Mouse (Mus musculus): ENCODE measurements around the gene Abat. TPM values are rescaled to one million over a fixed set of nuclear protein-coding genes. Genes with fewer than 3 reads are reported as not detected.
A peak's percentile ranks its signal among the peaks of the same experiment; 100 is the strongest.

Abat gene
- polyA plus RNA-seq, 1 experiment from 2014 or later: not detected

DNA sequence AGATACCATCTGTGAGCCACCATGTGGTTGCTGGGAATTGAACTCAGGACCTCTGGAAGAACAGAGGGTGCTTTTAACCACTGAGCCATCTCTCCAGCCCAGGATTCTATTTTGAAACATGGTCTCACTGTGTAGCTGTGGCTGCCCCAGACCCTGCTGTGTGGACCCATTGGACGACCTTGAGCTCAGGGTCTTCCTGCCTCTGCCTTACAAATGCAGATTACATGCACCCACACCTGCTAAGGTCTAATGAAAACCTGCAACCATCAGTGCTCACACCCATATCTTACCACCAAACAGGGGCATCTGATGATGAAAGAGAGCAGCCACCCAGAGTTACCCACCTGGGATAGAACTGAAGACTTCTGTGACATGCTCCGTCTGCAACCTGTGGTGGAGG is 143.0 kb downstream of the Abat start:
- Histone ChIP-seq H3K79me2 (ENCODE audit: inconsistent target) (no peaks in the 10 kb centered on the region), H3K4me3 (ENCODE audit: inconsistent target) (no peak overlapping the region), H3K36me3 (ENCODE audit: inconsistent target) (peaks cover 75% of the 10 kb centered on the region), H3K27ac (no peak overlapping the region)
- 92% methylated on average over 2 of the region's 2 CpGs for WGBS (ENCODE audit: missing documents)

DNA sequence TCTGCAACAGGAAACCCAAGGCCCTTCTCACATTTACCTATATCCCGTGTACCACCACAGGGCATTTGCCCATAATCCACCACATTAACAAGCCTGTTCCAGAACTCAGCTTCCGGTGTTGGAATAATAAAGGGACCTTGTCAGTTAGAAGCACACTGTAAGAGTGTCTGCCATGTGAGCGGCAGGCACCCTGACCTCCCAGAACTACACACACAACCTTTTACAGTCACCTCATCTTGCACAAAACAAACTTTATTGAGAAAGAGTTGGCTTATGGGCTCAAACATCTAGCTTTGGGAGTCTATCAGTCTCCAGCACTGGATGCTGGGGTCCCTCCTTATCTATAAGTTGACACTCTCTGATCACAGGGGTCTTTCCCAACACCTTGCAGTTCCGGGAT is 145.1 kb downstream of the Abat start:
- 93% methylated on average over 4 of the region's 4 CpGs for whole genome bisulfite sequencing (ENCODE audit: missing documents)
- H3K79me2 ChIP-seq (ENCODE audit: inconsistent target): peaks cover 2% of the 10 kb centered on the region; the same call in 1 of the 2 replicates
- H3K27ac ChIP-seq: no peak overlapping the region
- peaks cover 68% of the 10 kb centered on the region for H3K36me3 ChIP-seq (ENCODE audit: inconsistent target)
- H3K4me3 ChIP-seq (ENCODE audit: inconsistent target): no peak overlapping the region

DNA sequence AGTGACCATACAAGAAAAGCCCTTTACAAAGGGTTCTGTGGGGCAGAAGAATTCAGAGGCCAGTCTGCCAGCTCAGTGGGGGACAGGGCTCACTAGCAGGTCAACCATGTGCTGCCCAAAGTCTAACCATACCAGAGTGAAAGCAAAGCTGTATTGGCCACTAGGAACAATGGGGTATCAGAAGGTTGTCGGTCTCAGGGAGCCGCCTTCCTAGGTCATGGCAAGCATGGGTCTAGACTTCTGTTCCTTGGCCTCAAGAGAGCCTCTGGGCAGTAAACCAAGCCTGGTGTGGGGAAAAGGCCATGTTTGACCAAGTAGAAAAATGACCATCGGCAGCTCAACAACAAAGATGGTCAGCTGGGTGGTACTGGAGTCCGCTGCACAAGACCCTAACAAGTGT is 145.5 kb downstream of the Abat start:
- H3K36me3 ChIP-seq (ENCODE audit: inconsistent target): peaks cover 64% of the 10 kb centered on the region
- peaks cover 6% of the 10 kb centered on the region; the same call in 1 of the 2 replicates for H3K79me2 ChIP-seq (ENCODE audit: inconsistent target)
- H3K4me3 ChIP-seq (ENCODE audit: inconsistent target): no peak overlapping the region
- H3K27ac ChIP-seq: no peak overlapping the region
- WGBS (ENCODE audit: missing documents): 96% methylated on average over 4 of the region's 4 CpGs

DNA sequence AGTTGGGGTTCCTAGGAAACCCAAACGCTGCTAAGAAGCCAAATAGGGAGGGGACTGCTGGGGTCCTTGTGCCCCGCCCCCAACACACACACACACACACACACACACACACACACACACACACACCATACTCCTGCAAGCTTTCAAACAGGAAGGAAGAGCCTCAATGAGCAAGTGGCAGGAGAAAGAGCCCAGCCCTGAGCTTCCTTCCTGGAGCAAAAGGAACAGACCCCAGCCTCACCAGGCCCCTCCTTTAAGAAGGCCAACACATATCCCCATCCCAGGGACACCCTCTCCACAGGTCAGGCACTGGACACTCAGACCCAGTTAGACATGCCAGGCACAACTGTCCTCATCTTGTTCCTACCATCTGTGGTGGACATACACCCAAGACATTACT is 149.8 kb downstream of the Abat start:
- Histone ChIP-seq H3K4me3 (ENCODE audit: inconsistent target) (no peak overlapping the region), H3K79me2 (ENCODE audit: inconsistent target) (peaks cover 48% of the 10 kb centered on the region), H3K36me3 (ENCODE audit: inconsistent target) (peaks cover 26% of the 10 kb centered on the region; the same call in 1 of the 2 replicates), H3K27ac (no peak overlapping the region)
- 56% methylated on average over 2 of the region's 2 CpGs for WGBS (ENCODE audit: missing documents)

DNA sequence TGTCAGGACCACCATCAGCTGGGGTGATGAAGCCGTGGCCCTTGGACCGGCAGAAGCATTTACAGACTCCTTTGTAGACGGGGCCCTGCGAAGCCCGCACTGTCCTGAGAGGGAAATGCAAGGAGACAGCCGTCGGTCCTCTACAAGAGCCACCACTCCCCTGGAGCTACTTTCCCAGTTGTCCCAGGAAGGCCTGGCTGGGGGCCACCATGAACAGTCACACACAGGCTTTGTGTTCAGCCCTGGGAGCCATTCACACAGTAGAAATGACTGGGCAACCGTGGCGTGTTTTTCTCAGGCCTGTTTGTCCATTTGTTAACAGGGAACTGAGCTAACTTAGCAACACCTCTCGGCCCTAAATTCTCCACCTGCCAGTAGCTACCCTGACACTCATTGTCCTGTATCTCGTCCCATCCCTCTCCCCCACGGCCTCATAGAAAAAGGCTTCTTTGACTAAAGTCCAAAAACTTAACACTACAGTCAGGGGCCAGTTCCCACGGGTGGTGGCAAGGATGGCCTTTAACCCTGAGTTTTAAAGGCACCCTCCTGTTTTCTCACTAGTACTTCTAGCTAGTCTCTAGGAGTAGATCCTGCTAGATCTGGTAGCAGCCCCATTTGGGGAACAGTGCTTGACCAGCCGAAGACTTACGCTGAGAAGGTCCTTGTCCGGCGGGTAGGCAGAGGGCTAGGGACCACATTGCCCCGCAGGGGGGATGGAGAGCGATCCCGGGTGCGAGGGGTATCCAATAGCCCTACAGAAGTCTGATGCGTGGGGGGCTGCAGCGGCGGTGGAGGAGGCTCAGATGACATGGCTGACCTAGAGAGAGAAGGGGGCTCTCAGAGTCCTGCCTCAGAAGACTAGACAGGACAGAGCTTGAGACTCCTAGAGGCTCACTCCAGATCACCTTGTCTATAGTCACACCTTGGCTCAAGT is 150.6 kb downstream of the Abat start:
- Histone ChIP-seq H3K4me3 (ENCODE audit: inconsistent target) (no peak overlapping the region), H3K79me2 (ENCODE audit: inconsistent target) (peaks cover 57% of the 10 kb centered on the region), H3K36me3 (ENCODE audit: inconsistent target) (peaks cover 25% of the 10 kb centered on the region; the same call in 1 of the 2 replicates), H3K27ac (no peak overlapping the region)
- WGBS (ENCODE audit: missing documents): 93% methylated on average over 20 of the region's 24 CpGs

DNA sequence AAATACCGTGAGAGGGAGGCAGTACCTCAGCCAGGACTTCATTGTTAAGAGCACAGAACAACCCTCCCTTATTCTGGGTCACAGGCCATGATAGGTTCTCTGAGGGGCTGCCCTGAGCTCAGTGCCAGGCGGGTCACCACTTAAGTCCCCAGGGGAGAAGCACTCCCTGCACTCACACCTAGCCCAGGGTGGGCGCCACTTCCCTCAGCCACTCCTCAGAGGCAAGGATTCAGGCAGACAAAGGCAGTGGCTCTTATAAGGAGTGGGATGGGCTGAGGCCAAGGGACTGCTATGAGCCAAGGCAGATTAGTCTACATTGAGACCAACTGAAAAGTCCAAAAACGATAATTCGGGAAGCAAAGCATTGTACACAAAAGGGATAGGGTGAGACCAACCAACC is 152.1 kb downstream of the Abat start:
- H3K36me3 ChIP-seq (ENCODE audit: inconsistent target): peaks cover 20% of the 10 kb centered on the region; the same call in 1 of the 2 replicates

DNA sequence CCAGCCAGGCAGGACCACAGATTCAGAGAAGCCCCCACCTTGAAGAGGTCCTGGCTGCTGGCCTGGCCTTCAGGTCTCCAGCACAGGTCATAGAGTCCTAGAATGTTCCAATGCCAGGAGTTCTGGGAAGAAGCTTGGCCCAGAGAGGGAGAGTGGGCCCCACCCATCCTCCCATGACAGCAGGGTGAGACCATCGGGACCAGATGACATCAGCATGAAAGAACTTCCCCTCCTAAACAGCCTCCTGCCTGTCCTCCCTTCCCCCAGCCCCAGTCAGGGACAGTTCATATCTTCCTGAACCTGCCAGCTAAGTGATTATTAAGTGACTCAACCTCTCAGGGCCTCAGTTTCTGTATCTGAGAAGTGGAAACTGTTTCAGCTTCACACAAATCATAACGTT is 153.2 kb downstream of the Abat start:
- H3K79me2 ChIP-seq (ENCODE audit: inconsistent target): peaks cover 81% of the 10 kb centered on the region
- no peak overlapping the region for H3K4me3 ChIP-seq (ENCODE audit: inconsistent target)
- peaks cover 12% of the 10 kb centered on the region; the same call in 1 of the 2 replicates for H3K36me3 ChIP-seq (ENCODE audit: inconsistent target)
- peak overlapping the region; percentile 79 for H3K27ac ChIP-seq
- 29% methylated on average over 2 of the region's 2 CpGs for WGBS (ENCODE audit: missing documents)

More for the DNA sequence above, 152.1 kb downstream of the Abat start:
- Histone ChIP-seq H3K27ac (no peak overlapping the region), H3K79me2 (ENCODE audit: inconsistent target) (peaks cover 72% of the 10 kb centered on the region), H3K4me3 (ENCODE audit: inconsistent target) (no peak overlapping the region)
- WGBS (ENCODE audit: missing documents): 98% methylated on average over 4 of the region's 5 CpGs

DNA sequence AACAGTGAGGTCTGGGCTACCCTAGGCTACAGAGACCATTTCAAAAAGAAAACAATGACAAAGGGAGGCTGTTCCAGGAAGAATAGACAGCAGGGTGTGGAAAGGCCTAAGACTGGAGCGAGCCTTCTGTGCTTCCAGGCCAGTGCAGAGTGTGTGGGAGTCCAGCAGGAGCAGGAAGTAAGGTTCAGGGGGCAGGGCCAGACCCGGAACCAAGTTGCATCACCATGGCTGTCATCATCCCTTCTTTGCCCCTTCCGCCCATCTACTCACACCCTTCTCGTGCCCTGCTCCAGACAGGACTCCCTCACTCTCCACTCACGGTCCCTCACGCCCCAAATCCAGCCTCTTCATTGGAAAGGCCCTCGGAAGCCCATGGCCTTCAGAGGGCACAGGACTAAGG is 154.0 kb downstream of the Abat start:
- H3K79me2 ChIP-seq (ENCODE audit: inconsistent target): peaks cover 81% of the 10 kb centered on the region
- 61% methylated on average over 7 of the region's 7 CpGs for WGBS (ENCODE audit: missing documents)
- peaks cover 4% of the 10 kb centered on the region; the same call in 1 of the 2 replicates for H3K36me3 ChIP-seq (ENCODE audit: inconsistent target)
- H3K27ac ChIP-seq: peak overlapping the region; percentile 79
- no peak overlapping the region for H3K4me3 ChIP-seq (ENCODE audit: inconsistent target)

DNA sequence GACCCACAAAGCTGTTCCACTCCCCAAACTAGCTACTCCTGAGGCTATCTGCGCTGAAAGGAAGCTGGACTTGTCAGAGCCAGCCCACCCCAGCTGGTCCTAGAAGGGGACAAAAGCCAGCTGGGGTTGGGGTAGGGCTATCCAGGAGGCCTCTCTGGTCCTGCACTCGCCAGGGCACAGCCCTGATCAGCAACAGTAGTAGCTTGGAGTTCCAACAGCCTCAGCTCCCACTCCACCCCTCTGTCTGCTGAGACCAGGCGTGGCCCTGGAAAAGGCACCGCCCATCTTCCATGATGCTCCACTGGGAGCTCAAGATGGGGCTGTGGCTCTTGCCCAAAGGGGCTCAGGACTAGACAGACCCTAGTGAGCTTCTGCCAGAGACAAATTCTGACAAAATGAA is 154.6 kb downstream of the Abat start:
- no peak overlapping the region for H3K4me3 ChIP-seq (ENCODE audit: inconsistent target)
- peak overlapping the region; percentile 79 for H3K27ac ChIP-seq
- no peaks in the 10 kb centered on the region for H3K36me3 ChIP-seq (ENCODE audit: inconsistent target)
- H3K79me2 ChIP-seq (ENCODE audit: inconsistent target): peaks cover 81% of the 10 kb centered on the region
- WGBS (ENCODE audit: missing documents): 95% methylated on average over 4 of the region's 4 CpGs

DNA sequence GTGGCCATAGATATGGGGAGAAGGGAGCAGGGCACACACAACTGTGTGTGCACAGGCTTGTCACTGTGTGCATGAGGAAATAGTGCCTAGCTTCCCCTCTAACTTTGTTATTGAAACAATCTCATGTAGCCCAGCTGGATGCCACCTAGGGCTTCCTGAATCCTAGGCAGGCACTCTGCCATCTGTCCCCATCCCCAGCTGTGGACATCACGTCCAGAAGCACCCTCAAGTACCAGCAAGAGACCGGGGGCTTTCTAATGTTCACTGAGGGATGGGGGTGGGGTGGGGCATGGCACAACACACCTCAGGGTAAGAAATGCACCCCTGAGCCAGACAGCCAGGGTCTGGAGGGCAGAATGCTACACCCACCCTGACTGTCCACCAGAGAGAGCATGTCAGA is 155.2 kb downstream of the Abat start:
- peaks cover 79% of the 10 kb centered on the region for H3K79me2 ChIP-seq (ENCODE audit: inconsistent target)
- no peak overlapping the region for H3K4me3 ChIP-seq (ENCODE audit: inconsistent target)
- H3K36me3 ChIP-seq (ENCODE audit: inconsistent target): no peaks in the 10 kb centered on the region
- H3K27ac ChIP-seq: no peak overlapping the region
- 100% methylated on average over 1 of the region's 2 CpGs for WGBS (ENCODE audit: missing documents)

DNA sequence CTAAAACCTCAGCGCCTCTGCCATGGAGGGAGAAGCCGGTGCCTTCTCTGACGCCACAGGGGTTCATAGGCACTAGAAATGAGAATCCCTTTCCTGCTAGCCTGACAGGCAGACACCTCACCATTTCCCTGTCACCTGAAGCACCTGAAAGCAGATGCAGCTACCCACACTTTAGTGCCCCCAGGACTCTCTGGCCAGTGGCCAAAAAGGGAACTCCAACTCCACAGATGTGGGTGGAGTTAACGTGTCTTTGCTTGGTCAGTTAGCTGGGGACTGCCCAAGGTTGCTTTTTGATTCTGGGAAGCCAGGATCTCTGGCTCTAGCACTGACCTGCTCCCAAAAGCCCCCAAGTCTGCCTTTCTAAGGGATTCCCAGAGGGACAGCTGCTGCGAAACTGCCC is 156.2 kb downstream of the Abat start:
- Histone ChIP-seq H3K36me3 (ENCODE audit: inconsistent target) (no peaks in the 10 kb centered on the region), H3K4me3 (ENCODE audit: inconsistent target) (no peak overlapping the region), H3K79me2 (ENCODE audit: inconsistent target) (peaks cover 68% of the 10 kb centered on the region), H3K27ac (no peak overlapping the region)
- 97% methylated on average over 5 of the region's 5 CpGs for WGBS (ENCODE audit: missing documents)

DNA sequence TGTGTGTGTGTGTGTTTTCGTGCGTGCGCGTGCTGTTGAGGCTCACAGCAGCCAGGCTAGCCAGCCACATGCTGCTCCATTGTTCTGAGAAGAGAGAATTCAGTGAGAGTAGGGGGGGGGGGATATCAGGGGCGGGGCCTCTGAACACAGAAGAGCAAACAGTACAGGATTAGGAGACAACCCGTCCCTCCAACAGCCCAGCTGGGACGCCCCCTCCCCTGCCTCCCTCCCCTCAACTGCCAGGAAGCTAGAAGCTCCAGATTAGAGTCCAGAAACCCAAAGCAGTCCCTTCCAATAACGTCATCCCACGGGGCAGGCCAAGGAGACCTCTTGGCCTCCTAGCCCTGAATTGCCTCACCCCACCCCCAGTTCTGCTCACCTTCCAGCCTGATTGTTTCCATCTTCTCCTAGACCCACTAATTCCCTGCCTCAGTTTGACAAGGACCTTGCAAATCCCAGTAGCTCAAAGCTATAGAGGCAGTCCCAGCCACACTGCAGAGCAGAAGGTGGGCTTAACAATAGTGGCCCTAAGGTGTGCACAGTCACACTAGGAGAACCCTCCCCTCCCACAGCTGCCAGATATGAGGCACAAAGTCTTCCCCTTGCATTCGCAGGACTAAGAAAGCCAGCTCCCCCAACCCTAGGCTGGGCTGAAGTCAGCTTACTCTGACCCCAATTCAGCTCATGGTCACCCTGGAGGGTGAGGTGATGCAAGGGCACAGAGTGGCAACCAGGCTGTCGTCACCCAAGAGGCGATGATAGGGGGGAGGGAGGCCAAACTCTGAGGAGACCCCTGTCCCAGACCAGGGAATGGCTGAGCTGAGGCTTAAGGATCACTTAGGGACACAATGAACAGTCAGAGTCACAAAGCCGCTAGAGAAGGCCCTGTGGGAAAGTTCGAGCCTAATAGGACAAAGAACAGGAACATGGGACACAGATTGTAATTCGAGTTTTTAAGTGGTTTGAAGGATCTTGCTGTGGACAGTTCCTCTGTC is 157.1 kb downstream of the Abat start:
- WGBS (ENCODE audit: missing documents): 61% methylated on average over 11 of the region's 15 CpGs
- Histone ChIP-seq H3K27ac (peak overlapping the region; percentile 28; the same call in 1 of the 2 replicates), H3K79me2 (ENCODE audit: inconsistent target) (peaks cover 59% of the 10 kb centered on the region), H3K4me3 (ENCODE audit: inconsistent target) (peak overlapping the region; percentile 56), H3K36me3 (ENCODE audit: inconsistent target) (no peaks in the 10 kb centered on the region)
